Mouse (Mus musculus) hindbrain, embryonic 14.5 days (tissue): ENCODE results near the gene Agr2. TPM values are rescaled to one million over a fixed set of nuclear protein-coding genes. Genes with fewer than 3 reads are reported as not detected.

ENCODE experiments used
- ATAC-seq: fragments of 200-750 bp; cut with Nextera tagmentation; 2 replicates; pipeline ENCODE4 v1.8.0; 2017; ENCODE audit warnings: moderate number of reproducible peaks, mild to moderate bottlenecking, moderate TSS enrichment, moderate library complexity; ENCODE audit not compliant: low FRiP score
- DNase-seq: peaks from one replicate; pipeline ENCODE4 v3.0.0-alpha.2; 2015; ENCODE audit warnings: low spot score
- H3K27ac ChIP-seq: fragments of 300-500 bp; sonication (generic); 2 replicates; pipeline ENCODE4 v1.5.1; 2014; ENCODE audit warnings: mild to moderate bottlenecking, moderate library complexity
- H3K27me3 ChIP-seq: fragments of 300-500 bp; sonication (generic); 2 replicates; pipeline ENCODE4 v1.6.1; 2014; ENCODE audit warnings: mild to moderate bottlenecking, low read length, mixed read lengths; ENCODE audit not compliant: control insufficient read depth, insufficient read depth
- H3K36me3 ChIP-seq: fragments of 300-500 bp; sonication (generic); replicated peaks from 2 replicates; pipeline ENCODE4 v1.6.1; 2014; ENCODE audit not compliant: control insufficient read depth, insufficient read depth
- H3K4me1 ChIP-seq: fragments of 300-500 bp; sonication (generic); replicated peaks from 2 replicates; pipeline ENCODE4 v1.6.1; 2014; ENCODE audit warnings: antibody characterized with exemption, low read length, mixed read lengths; ENCODE audit not compliant: control insufficient read depth, insufficient read depth
- H3K4me2 ChIP-seq: fragments of 300-500 bp; sonication (generic); replicated peaks from 2 replicates; pipeline ENCODE4 v1.6.1; 2014; ENCODE audit warnings: mild to moderate bottlenecking, moderate library complexity
- H3K4me3 ChIP-seq: fragments of 300-500 bp; sonication (generic); replicated peaks from 2 replicates; pipeline ENCODE4 v1.5.1; 2014; ENCODE audit warnings: mild to moderate bottlenecking, low read length
- H3K9ac ChIP-seq: fragments of 300-500 bp; sonication (generic); 2 replicates; pipeline ENCODE4 v1.6.1; 2014
- H3K9me3 ChIP-seq: fragments of 300-500 bp; sonication (generic); 2 replicates; pipeline ENCODE4 v1.6.1; 2016; ENCODE audit warnings: low read length; ENCODE audit not compliant: control insufficient read depth
- WGBS: fragments of 180-500 bp; shearing (Covaris S2); extraction: QIAGEN DNeasy Blood & Tissue Kit; methylation state at CpG from one replicate; pipeline ENCODE4 v1.1.7; 2014; 5-methylcytosine and 5-hydroxymethylcytosine counted together
- polyA plus RNA-seq: library from polyadenylated mRNA; unstranded; fragments of >200 nt; fragmentation: Nextera tagmentation; extraction: Ambion mirVana; gene quantifications from 2 replicates; pipeline ENCODE4 v1.2.1, GENCODE M21; 2014

Gene Agr2
- not detected in 2 replicates for polyA plus RNA-seq

- Histone ChIP-seq H3K27me3 (no peaks in the 10 kb centered on the region), H3K4me2 (no peak within 1 kb of the TSS), H3K9me3 (no peaks in the 10 kb centered on the region), H3K27ac (0 out of 2 replicates have a peak within 1 kb of the TSS, but pooled peaks have one; percentile 43), H3K4me1 (peaks cover 11% of the 10 kb centered on the region; the same call in 1 of the 2 replicates), H3K4me3 (no peak within 1 kb of the TSS), H3K9ac (no peak within 1 kb of the TSS), H3K36me3 (no peaks in the 10 kb centered on the region)
- no peak for DNase-seq
- no peak for ATAC-seq
- WGBS, result 65% methylated on average over 9 of the region's 9 CpGs
Observed at GRCm38 (mm10) chr12:35992711-35993110, at the start of gene Agr2. Gene Agr2, plus strand, starts transcription at chr12:35992907.

GRCm38 (mm10) chr12:35951757-35952156 lies 41.0 kb upstream of the Agr2 start:
- Histone ChIP-seq H3K4me3 (no peak overlapping the region), H3K4me2 (no peak overlapping the region), H3K27ac (no peak overlapping the region), H3K36me3 (no peaks in the 10 kb centered on the region), H3K27me3 (no peaks in the 10 kb centered on the region), H3K4me1 (no peaks in the 10 kb centered on the region), H3K9ac (no peak overlapping the region), H3K9me3 (no peaks in the 10 kb centered on the region)
- ATAC-seq (no peak), DNase-seq (no peak)
- 80% methylated on average over 1 of the region's 1 CpGs for WGBS

- Histone ChIP-seq H3K9me3 (no peaks in the 10 kb centered on the region), H3K4me3 (no peak overlapping the region), H3K9ac (no peak overlapping the region), H3K27ac (no peak overlapping the region), H3K4me1 (no peaks in the 10 kb centered on the region), H3K27me3 (no peaks in the 10 kb centered on the region), H3K36me3 (no peaks in the 10 kb centered on the region), H3K4me2 (no peak overlapping the region)
- DNase-seq, result no peak
- ATAC-seq, result no peak
- WGBS, result 80% methylated on average over 2 of the region's 2 CpGs
Observed at GRCm38 (mm10) chr12:35957235-35957634, 35.5 kb upstream of the Agr2 start.

- Histone ChIP-seq H3K4me1 (no peaks in the 10 kb centered on the region), H3K27ac (no peak overlapping the region), H3K4me3 (no peak overlapping the region), H3K9me3 (no peaks in the 10 kb centered on the region), H3K27me3 (no peaks in the 10 kb centered on the region), H3K9ac (no peak overlapping the region), H3K4me2 (no peak overlapping the region), H3K36me3 (no peaks in the 10 kb centered on the region)
- DNase-seq, result no peak
- ATAC-seq, result no peak
- 67% methylated on average over 7 of the region's 7 CpGs for WGBS
Observed at GRCm38 (mm10) chr12:35966098-35966767, 26.5 kb upstream of the Agr2 start.

GRCm38 (mm10) chr12:35966768-35967141 lies 26.0 kb upstream of the Agr2 start:
- H3K4me3 ChIP-seq, result no peak overlapping the region
- DNase-seq, result no peak
- H3K4me2 ChIP-seq, result no peak overlapping the region
- ATAC-seq, result no peak
- 84% methylated on average over 7 of the region's 7 CpGs for WGBS
- H3K27me3 ChIP-seq, result no peaks in the 10 kb centered on the region
- no peak overlapping the region for H3K9ac ChIP-seq
- H3K4me1 ChIP-seq, result no peaks in the 10 kb centered on the region
- no peaks in the 10 kb centered on the region for H3K9me3 ChIP-seq
- no peak overlapping the region for H3K27ac ChIP-seq
- no peaks in the 10 kb centered on the region for H3K36me3 ChIP-seq

GRCm38 (mm10) chr12:35975898-35976297 lies 16.8 kb upstream of the Agr2 start:
- Histone ChIP-seq H3K27me3 (no peaks in the 10 kb centered on the region), H3K9me3 (no peaks in the 10 kb centered on the region), H3K36me3 (no peaks in the 10 kb centered on the region), H3K9ac (no peak overlapping the region), H3K4me3 (no peak overlapping the region), H3K27ac (no peak overlapping the region), H3K4me2 (no peak overlapping the region), H3K4me1 (no peaks in the 10 kb centered on the region)
- 88% methylated on average over 3 of the region's 3 CpGs for WGBS
- ATAC-seq, result no peak
- DNase-seq, result no peak

- 29% methylated on average over 6 of the region's 6 CpGs for WGBS
- ATAC-seq, result peak; percentile 59
- no peak for DNase-seq
- Histone ChIP-seq H3K9ac (no peak overlapping the region), H3K36me3 (no peaks in the 10 kb centered on the region), H3K27ac (peak overlapping the region; percentile 27; the same call in 1 of the 2 replicates), H3K27me3 (no peaks in the 10 kb centered on the region), H3K4me2 (no peak overlapping the region), H3K4me1 (0 out of 2 replicates have a peak, but pooled peaks cover 7% of the 10 kb centered on the region), H3K4me3 (no peak overlapping the region), H3K9me3 (no peaks in the 10 kb centered on the region)
Observed at GRCm38 (mm10) chr12:35977633-35978246, 15.0 kb upstream of the Agr2 start.

GRCm38 (mm10) chr12:35979625-35980024 lies 13.1 kb upstream of the Agr2 start:
- no peaks in the 10 kb centered on the region for H3K27me3 ChIP-seq
- H3K9ac ChIP-seq, result no peak overlapping the region
- no peaks in the 10 kb centered on the region for H3K9me3 ChIP-seq
- no peaks in the 10 kb centered on the region for H3K36me3 ChIP-seq
- H3K4me2 ChIP-seq, result no peak overlapping the region
- no peak overlapping the region for H3K27ac ChIP-seq
- WGBS, result 85% methylated on average over 5 of the region's 5 CpGs
- DNase-seq (no peak), ATAC-seq (no peak)
- H3K4me1 ChIP-seq, result 0 out of 2 replicates have a peak, but pooled peaks cover 7% of the 10 kb centered on the region
- H3K4me3 ChIP-seq, result no peak overlapping the region

GRCm38 (mm10) chr12:35981732-35982360 lies 10.9 kb upstream of the Agr2 start:
- Histone ChIP-seq H3K27me3 (no peaks in the 10 kb centered on the region), H3K9ac (no peak overlapping the region), H3K4me1 (0 out of 2 replicates have a peak, but pooled peaks cover 7% of the 10 kb centered on the region), H3K9me3 (no peaks in the 10 kb centered on the region), H3K27ac (peak overlapping the region; percentile 47; the same call in 1 of the 2 replicates), H3K4me3 (no peak overlapping the region), H3K36me3 (no peaks in the 10 kb centered on the region), H3K4me2 (no peak overlapping the region)
- DNase-seq, result peak; percentile 36
- WGBS, result 35% methylated on average over 6 of the region's 6 CpGs
- ATAC-seq, result peak; percentile 81
